Mouse (Mus musculus) bone marrow, adult 2 months (tissue): ENCODE measurements around the gene Eif4g2.

Source experiments
- CTCF ChIP-seq: fragments of 200-500 bp; IDR thresholded peaks from 2 replicates; pipeline ENCODE4 v1.5.1; 2011; ENCODE audit warnings: low read length, control low read depth; ENCODE audit not compliant: control insufficient read depth, insufficient read depth
- POLR2A ChIP-seq: fragments of 200-500 bp; IDR thresholded peaks from 2 replicates; pipeline ENCODE4 v1.6.1; 2011; ENCODE audit warnings: low read depth, mild to moderate bottlenecking, control low read depth, low read length, borderline replicate concordance; ENCODE audit not compliant: control insufficient read depth

DNA sequence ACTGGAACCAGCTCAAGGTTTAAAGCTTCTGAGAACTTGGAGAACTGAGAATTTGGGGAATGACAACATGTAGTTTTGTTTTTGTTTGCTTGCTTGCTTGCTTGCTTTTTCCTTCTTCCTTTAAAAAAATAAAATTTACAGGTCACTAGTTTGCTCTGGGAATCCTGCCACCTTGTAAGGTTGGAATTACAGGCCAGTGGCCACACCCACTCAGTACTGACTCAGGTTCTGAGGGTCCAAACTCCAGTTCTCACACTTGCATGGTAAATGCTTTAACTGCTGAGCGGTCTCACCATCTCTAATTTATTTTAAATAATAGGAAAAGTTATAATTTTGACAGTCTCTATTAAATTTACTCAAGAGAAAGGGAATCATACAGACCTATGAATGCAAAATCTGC, 15.4 kb upstream of the Eif4g2 start:
- TF ChIP-seq POLR2A (no peak), CTCF (no peak)
